Mouse (Mus musculus) ES-E14 (cell line): ENCODE data around the gene Btg2.

Source experiments
- CHD2 ChIP-seq: IDR thresholded peaks from 2 replicates; pipeline ENCODE4 v1.6.1; 2014; ENCODE audit warnings: mild to moderate bottlenecking, low read depth, low read length, inconsistent platforms
- HCFC1 ChIP-seq: IDR thresholded peaks from 2 replicates; pipeline ENCODE4 v1.6.1; 2012; ENCODE audit warnings: low read length, inconsistent platforms, borderline replicate concordance; ENCODE audit not compliant: insufficient read depth
- MAFK ChIP-seq: IDR thresholded peaks from 2 replicates; pipeline ENCODE4 v1.6.1; 2014; ENCODE audit warnings: mild to moderate bottlenecking, low read depth, low read length, inconsistent platforms; ENCODE audit not compliant: insufficient read depth
- ZNF384 ChIP-seq: IDR thresholded peaks from 2 replicates; pipeline ENCODE4 v1.6.1; 2012; ENCODE audit warnings: low read depth, low read length, inconsistent platforms

DNA sequence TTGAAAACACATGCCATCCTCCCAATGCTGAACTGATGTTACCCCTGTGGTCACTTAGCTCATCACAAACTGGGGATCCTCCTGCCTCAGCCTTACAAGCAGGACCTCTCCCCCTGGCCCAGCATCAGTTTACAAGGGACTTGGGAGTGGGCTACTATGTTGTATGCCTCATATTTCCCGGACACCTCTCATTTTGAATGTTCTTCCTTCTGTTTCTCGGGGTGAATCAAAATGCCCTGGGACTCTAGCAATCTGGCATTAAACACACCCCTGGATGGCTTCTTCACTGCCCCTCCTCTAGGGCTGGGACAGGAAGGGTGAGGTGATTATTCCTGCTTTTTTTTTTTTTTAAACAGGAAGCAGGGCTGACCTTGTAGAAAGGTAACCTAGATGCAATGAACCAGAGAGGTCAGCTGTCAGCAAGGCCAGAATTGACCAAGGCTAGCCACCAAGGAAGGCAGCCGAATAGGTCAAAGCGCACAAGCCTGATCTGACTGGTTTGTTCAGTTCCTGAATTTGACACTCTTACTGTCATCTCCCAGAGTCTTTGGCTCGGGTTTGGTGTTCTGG, 2.0 kb upstream of the Btg2 start:
- TF ChIP-seq HCFC1 = no peak
- no peak for TF ChIP-seq MAFK
- no peak for TF ChIP-seq CHD2
- TF ChIP-seq ZNF384 = no peak
